ENCODE assay signal across 15 mouse cellular contexts in the genomic region with DNA sequence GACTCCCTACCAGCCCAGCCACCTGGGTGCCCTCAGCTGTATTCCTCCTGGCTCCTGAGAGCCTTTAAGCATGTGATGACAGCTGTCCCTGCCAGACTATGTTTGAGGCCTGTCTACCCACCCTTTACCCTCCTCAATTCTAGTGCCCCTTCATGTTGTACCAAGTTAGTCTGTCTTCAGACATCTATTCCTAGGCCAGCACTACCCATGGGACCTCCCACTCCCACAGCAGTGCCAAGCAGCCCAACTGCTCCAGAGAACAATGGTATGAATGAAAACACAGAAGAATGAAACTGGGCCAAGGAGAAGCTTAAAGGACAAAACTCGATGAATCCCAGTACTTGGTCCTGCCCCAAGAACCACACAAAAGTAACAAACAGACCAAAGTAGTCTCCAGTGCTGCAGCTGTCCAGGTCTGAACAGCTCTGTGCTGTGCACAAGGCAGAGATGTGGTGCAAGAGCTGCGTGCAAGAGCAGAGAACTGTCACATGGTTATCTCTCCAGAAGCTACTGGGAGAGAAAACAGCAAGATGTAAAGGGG. TPM values are rescaled to one million over a fixed set of nuclear protein-coding genes. Genes with fewer than 3 reads are reported as not detected.
A peak's percentile ranks its signal among the peaks of the same experiment; 100 is the strongest.
DNase-seq lines count a peak whose midpoint lies in the region; ATAC-seq and TF ChIP-seq lines count a peak whose summit lies in the region.
"Had no signal": no experiment of that assay in that cellular context is flagged by ENCODE, and none has a peak within 500 bp of the region (broad histone marks: within the 10 kb centered on the region; RNA-seq: fewer than 3 reads in every experiment).

No protein-coding gene starts in this region.

- H3K4me1 ChIP-seq in forebrain, embryonic 13.5 days, result peaks cover 20% of the 10 kb centered on the region
- H3K4me1 ChIP-seq in forebrain, embryonic 10.5 days, result peaks cover 12% of the 10 kb centered on the region
- peaks cover 48% of the 10 kb centered on the region for H3K4me1 ChIP-seq in hindbrain, embryonic 15.5 days (replicated peaks)
- no peaks in the 10 kb centered on the region for H3K4me1 ChIP-seq in hindbrain, embryonic 11.5 days (replicated peaks; ENCODE audit: control insufficient read depth, insufficient read depth, low read length)
- H3K4me1 ChIP-seq in lung, adult 2 months (ENCODE audit: control insufficient read depth, insufficient read depth, low read length), result peaks cover 37% of the 10 kb centered on the region

- no peak for TF ChIP-seq CTCF in brain, embryonic 14.5 days (IDR thresholded peaks at IDR 0.05; ENCODE audit: borderline replicate concordance, extremely low read depth, insufficient read depth, insufficient read length)
- no peak for TF ChIP-seq CTCF in lung, adult 2 months (IDR thresholded peaks at IDR 0.05; ENCODE audit: insufficient read depth, low read length)

- ATAC-seq in forebrain, embryonic 13.5 days, result 0 out of 2 replicates have a peak, but pooled peaks have one; percentile 28
- ATAC-seq in hindbrain, embryonic 15.5 days (ENCODE audit: low FRiP score, low read depth), result peak; percentile 73
- no peak for ATAC-seq in hindbrain, embryonic 11.5 days (ENCODE audit: low FRiP score)
- ATAC-seq: lung, postnatal 0 days had no signal

- no peaks in the 10 kb centered on the region for H3K9me3 ChIP-seq in forebrain, embryonic 13.5 days (replicated peaks)
- no peaks in the 10 kb centered on the region for H3K9me3 ChIP-seq in forebrain, embryonic 10.5 days
- H3K9me3 ChIP-seq in hindbrain, embryonic 15.5 days, result no peaks in the 10 kb centered on the region
- no peaks in the 10 kb centered on the region for H3K9me3 ChIP-seq in hindbrain, embryonic 11.5 days (ENCODE audit: control insufficient read depth, low read length)

- 71% methylated on average over 2 of the region's 2 CpGs for WGBS in forebrain, embryonic 13.5 days
- WGBS in forebrain, embryonic 10.5 days, result 85% methylated on average over 2 of the region's 2 CpGs
- WGBS in hindbrain, embryonic 15.5 days, result 68% methylated on average over 2 of the region's 2 CpGs
- 80% methylated on average over 2 of the region's 2 CpGs for WGBS in hindbrain, embryonic 11.5 days
- WGBS in macrophage (ENCODE audit: missing documents), result 60% methylated on average over 2 of the region's 2 CpGs
- 31% methylated on average over 2 of the region's 2 CpGs for WGBS in lung, adult 2 months

- no peak overlapping the region for H3K4me3 ChIP-seq in forebrain, embryonic 13.5 days
- no peak overlapping the region for H3K4me3 ChIP-seq in forebrain, embryonic 10.5 days
- no peak overlapping the region for H3K4me3 ChIP-seq in hindbrain, embryonic 15.5 days
- H3K4me3 ChIP-seq in hindbrain, embryonic 11.5 days (ENCODE audit: low read depth, low read length), result no peak overlapping the region
- H3K4me3 ChIP-seq in macrophage (ENCODE audit: inconsistent target), result no peak overlapping the region
- H3K4me3 ChIP-seq in lung, adult 2 months (replicated peaks; ENCODE audit: extremely low read depth, low read depth, low read length), result no peak overlapping the region
- H3K4me3 ChIP-seq: erythroblast, embryonic 14.5 days had no signal

- H3K9ac ChIP-seq in forebrain, embryonic 13.5 days, result no peak overlapping the region
- no peak overlapping the region for H3K9ac ChIP-seq in hindbrain, embryonic 15.5 days
- H3K9ac ChIP-seq in hindbrain, embryonic 11.5 days (ENCODE audit: low read depth, low read length), result no peak overlapping the region

- peaks cover 90% of the 10 kb centered on the region for H3K79me2 ChIP-seq in macrophage (ENCODE audit: inconsistent target)

- no peaks in the 10 kb centered on the region for H3K27me3 ChIP-seq in forebrain, embryonic 13.5 days
- H3K27me3 ChIP-seq in forebrain, embryonic 10.5 days (ENCODE audit: poor library complexity, severe bottlenecking), result no peaks in the 10 kb centered on the region
- H3K27me3 ChIP-seq in hindbrain, embryonic 15.5 days, result no peaks in the 10 kb centered on the region
- no peaks in the 10 kb centered on the region for H3K27me3 ChIP-seq in hindbrain, embryonic 11.5 days (ENCODE audit: control insufficient read depth, insufficient read depth, low read length)

- no peak overlapping the region for H3K4me2 ChIP-seq in forebrain, embryonic 13.5 days
- no peak overlapping the region for H3K4me2 ChIP-seq in hindbrain, embryonic 15.5 days
- H3K4me2 ChIP-seq in hindbrain, embryonic 11.5 days (replicated peaks; ENCODE audit: low read depth, low read length), result no peak overlapping the region

- peaks cover 10% of the 10 kb centered on the region; the same call in 1 of the 2 replicates for H3K36me3 ChIP-seq in forebrain, embryonic 13.5 days (ENCODE audit: poor library complexity, severe bottlenecking)
- peaks cover 36% of the 10 kb centered on the region for H3K36me3 ChIP-seq in forebrain, embryonic 10.5 days (replicated peaks)
- H3K36me3 ChIP-seq in hindbrain, embryonic 15.5 days, result peaks cover 8% of the 10 kb centered on the region; the same call in 1 of the 2 replicates
- H3K36me3 ChIP-seq in hindbrain, embryonic 11.5 days (ENCODE audit: control insufficient read depth, insufficient read depth, low read length), result no peaks in the 10 kb centered on the region
- H3K36me3 ChIP-seq in macrophage (ENCODE audit: inconsistent target), result peaks cover 8% of the 10 kb centered on the region; the same call in 1 of the 2 replicates

- no peak for DNase-seq in forebrain, embryonic 10.5 days (ENCODE audit: extremely low spot score, low spot score)
- no peak for DNase-seq in hindbrain, embryonic 11.5 days (ENCODE audit: low spot score)
- DNase-seq in brain, embryonic 14.5 days (ENCODE audit: low read depth), result peak; percentile 56
- no peak for DNase-seq in lung, adult 2 months
- no peak for DNase-seq in adrenal gland, postnatal 25 days
- DNase-seq: adrenal gland, postnatal 14 days; cerebellum, postnatal 25 days; kidney, adult 9 months had no signal

- no peak for TF ChIP-seq POLR2A in brain, embryonic 14.5 days (IDR thresholded peaks at IDR 0.05; ENCODE audit: borderline replicate concordance, extremely low read depth, insufficient read depth, insufficient read length, poor library complexity, severe bottlenecking)
- no peak for TF ChIP-seq POLR2A in lung, adult 2 months (IDR thresholded peaks at IDR 0.05; ENCODE audit: borderline replicate concordance, extremely low read depth, low read depth, low read length)

- H3K27ac ChIP-seq in forebrain, embryonic 13.5 days, result no peak overlapping the region
- H3K27ac ChIP-seq in forebrain, embryonic 10.5 days, result no peak overlapping the region
- H3K27ac ChIP-seq in hindbrain, embryonic 15.5 days (replicated peaks), result peak overlapping the region; percentile 42
- no peak overlapping the region for H3K27ac ChIP-seq in hindbrain, embryonic 11.5 days (ENCODE audit: low read depth, low read length)
- 0 out of 2 replicates have a peak overlapping the region, but pooled peaks have one; percentile 8 for H3K27ac ChIP-seq in macrophage

RNA-seq across cellular contexts. Expression of gene Zfp787, which starts 11.7 kb away (rescaled TPM):
- polyA plus RNA-seq in forebrain, embryonic 13.5 days (2015; fragmentation: Nextera tagmentation; extraction: Ambion mirVana), result 20.0 and 22.8 TPM in 2 replicates
- 23.7 and 24.4 TPM in 2 replicates for polyA plus RNA-seq in forebrain, embryonic 10.5 days (2016; fragmentation: Nextera tagmentation; extraction: Ambion mirVana)
- 24.8 and 27.4 TPM in 2 replicates for polyA plus RNA-seq in hindbrain, embryonic 15.5 days (2015; fragmentation: Nextera tagmentation; extraction: Ambion mirVana)
- 11.3 and 13.0 TPM in 2 replicates for polyA plus RNA-seq in hindbrain, embryonic 11.5 days (2014; fragmentation: Nextera tagmentation; extraction: Ambion mirVana)
- 47.4 and 54.0 TPM in 2 replicates for polyA plus RNA-seq in brain, embryonic 14.5 days (2012; rRNA removed)
- 100 to 1,000 TPM in 10 of 26 experiments, 10 to 100 TPM in 16; 52.0 to 126 (median 89.6) TPM for total RNA-seq in macrophage (2018; cell fraction: chromatin; rRNA removed)
- total RNA-seq in macrophage (2018; cell fraction: cytosol; rRNA removed), result 10 to 100 TPM; 14.0 to 36.7 (median 24.9) TPM
- total RNA-seq in macrophage (2018; cell fraction: nucleus; rRNA removed), result 100 to 1,000 TPM in 2 of 26 experiments, 10 to 100 TPM in 24; 50.6 to 125 (median 69.4) TPM
- 11.6 to 29.7 TPM (median 29.1 TPM) in 3 replicates for polyA plus RNA-seq in macrophage (2018)
- 38.4 and 44.0 TPM in 2 replicates for polyA plus RNA-seq in lung, adult 2 months (2012; rRNA removed)
- total RNA-seq in adrenal gland, postnatal 25 days (2021), result 51.5 and 58.0 TPM in 2 replicates

RNA-seq across cellular contexts. Expression of gene Zfp444, which starts 28.0 kb away (rescaled TPM):
- 84.4 and 85.5 TPM in 2 replicates for polyA plus RNA-seq in forebrain, embryonic 13.5 days (2015; fragmentation: Nextera tagmentation; extraction: Ambion mirVana)
- polyA plus RNA-seq in forebrain, embryonic 10.5 days (2016; fragmentation: Nextera tagmentation; extraction: Ambion mirVana), result 69.8 and 78.2 TPM in 2 replicates
- 87.8 and 90.1 TPM in 2 replicates for polyA plus RNA-seq in hindbrain, embryonic 15.5 days (2015; fragmentation: Nextera tagmentation; extraction: Ambion mirVana)
- 67.9 and 73.1 TPM in 2 replicates for polyA plus RNA-seq in hindbrain, embryonic 11.5 days (2014; fragmentation: Nextera tagmentation; extraction: Ambion mirVana)
- polyA plus RNA-seq in brain, embryonic 14.5 days (2012; rRNA removed), result 80.7 and 95.5 TPM in 2 replicates
- 10 to 100 TPM in 24 of 26 experiments, 1 to 10 TPM in 2; 4.0 to 83.3 (median 31.6) TPM for total RNA-seq in macrophage (2018; cell fraction: chromatin; rRNA removed)
- 10 to 100 TPM in 21 of 26 experiments, 1 to 10 TPM in 5; 6.1 to 21.9 (median 16.8) TPM for total RNA-seq in macrophage (2018; cell fraction: cytosol; rRNA removed)
- 10 to 100 TPM in 23 of 26 experiments, 1 to 10 TPM in 3; 7.9 to 45.4 (median 23.0) TPM for total RNA-seq in macrophage (2018; cell fraction: nucleus; rRNA removed)
- polyA plus RNA-seq in macrophage (2018), result 5.2 to 17.1 TPM (median 13.0 TPM) in 3 replicates
- 35.2 and 36.7 TPM in 2 replicates for polyA plus RNA-seq in lung, adult 2 months (2012; rRNA removed)
- 21.6 and 31.8 TPM in 2 replicates for total RNA-seq in adrenal gland, postnatal 25 days (2021)

RNA-seq across cellular contexts. Expression of gene Galp, which starts 52.8 kb away (rescaled TPM):
- polyA plus RNA-seq in forebrain, embryonic 13.5 days (2015; fragmentation: Nextera tagmentation; extraction: Ambion mirVana), result not detected in 2 replicates
- polyA plus RNA-seq in forebrain, embryonic 10.5 days (2016; fragmentation: Nextera tagmentation; extraction: Ambion mirVana), result not detected in 2 replicates
- polyA plus RNA-seq in hindbrain, embryonic 15.5 days (2015; fragmentation: Nextera tagmentation; extraction: Ambion mirVana), result not detected in 2 replicates
- not detected in 2 replicates for polyA plus RNA-seq in hindbrain, embryonic 11.5 days (2014; fragmentation: Nextera tagmentation; extraction: Ambion mirVana)
- polyA plus RNA-seq in brain, embryonic 14.5 days (2012; rRNA removed), result not detected in 2 replicates
- not detected for total RNA-seq in macrophage (2018; cell fraction: chromatin; rRNA removed)
- not detected for total RNA-seq in macrophage (2018; cell fraction: cytosol; rRNA removed)
- total RNA-seq in macrophage (2018; cell fraction: nucleus; rRNA removed), result not detected
- polyA plus RNA-seq in macrophage (2018), result not detected in 3 replicates
- polyA plus RNA-seq in lung, adult 2 months (2012; rRNA removed), result not detected in 2 replicates
- not detected in 2 replicates for total RNA-seq in adrenal gland, postnatal 25 days (2021)
- total RNA-seq: adrenal gland, postnatal 14 days had no signal
- polyA plus RNA-seq: erythroblast, embryonic 14.5 days; gonadal fat pad, adult 2 months; lung, postnatal 0 days; neural tube, embryonic 11.5 days had no signal

Comparison
In these comparisons a context has a peak if more than half of its experiments do, and no peak if none do; other contexts are left out.
1. H3K27ac ChIP-seq: peak in hindbrain, embryonic 15.5 days (single experiment) and macrophage (single experiment); none in forebrain, embryonic 13.5 days (single experiment), forebrain, embryonic 10.5 days (single experiment) and hindbrain, embryonic 11.5 days (single experiment).